Mouse (Mus musculus) liver, embryonic 11.5 days (tissue): ENCODE measurements around the gene Hcn2. TPM values are rescaled to one million over a fixed set of nuclear protein-coding genes. Genes with fewer than 3 reads are reported as not detected.

ENCODE experiments used
- ATAC-seq: fragments of 200-750 bp; cut with Nextera tagmentation; replicated peaks from 2 replicates; pipeline ENCODE4 v1.8.0; 2017; ENCODE audit warnings: moderate number of reproducible peaks, mild to moderate bottlenecking, moderate TSS enrichment, moderate library complexity; ENCODE audit not compliant: low FRiP score
- DNase-seq: peaks from one replicate; pipeline ENCODE4 v3.0.0-alpha.2; 2017; ENCODE audit warnings: low spot score
- H3K27ac ChIP-seq: fragments of 300-500 bp; sonication (generic); 2 replicates; pipeline ENCODE4 v1.5.1; 2014; ENCODE audit warnings: mild to moderate bottlenecking, low read depth, low read length, control low read depth
- H3K27me3 ChIP-seq: fragments of 300-500 bp; sonication (generic); replicated peaks from 2 replicates; pipeline ENCODE4 v1.6.1; 2014; ENCODE audit warnings: low read length, mixed read lengths; ENCODE audit not compliant: control insufficient read depth, insufficient read depth
- H3K36me3 ChIP-seq: fragments of 300-500 bp; sonication (generic); 2 replicates; pipeline ENCODE4 v1.6.1; 2014; ENCODE audit warnings: mild to moderate bottlenecking, low read length, moderate library complexity, mixed read lengths; ENCODE audit not compliant: control insufficient read depth, insufficient read depth
- H3K4me1 ChIP-seq: fragments of 300-500 bp; sonication (generic); replicated peaks from 2 replicates; pipeline ENCODE4 v1.6.1; 2014; ENCODE audit warnings: low read length, mixed read lengths; ENCODE audit not compliant: control insufficient read depth, insufficient read depth
- H3K4me2 ChIP-seq: fragments of 300-500 bp; sonication (generic); 2 replicates; pipeline ENCODE4 v1.6.1; 2014; ENCODE audit warnings: mild to moderate bottlenecking, control low read depth, moderate library complexity
- H3K4me3 ChIP-seq: fragments of 300-500 bp; sonication (generic); 2 replicates; pipeline ENCODE4 v1.5.1; 2014; ENCODE audit warnings: low read depth, low read length, control low read depth
- H3K9ac ChIP-seq: fragments of 300-500 bp; sonication (generic); 2 replicates; pipeline ENCODE4 v1.6.1; 2014; ENCODE audit warnings: low read depth, low read length, control low read depth
- H3K9me3 ChIP-seq: fragments of 300-500 bp; sonication (generic); 2 replicates; pipeline ENCODE4 v1.6.1; 2016; ENCODE audit warnings: low read length, inconsistent platforms, mixed read lengths; ENCODE audit not compliant: control insufficient read depth
- WGBS: fragments of 180-500 bp; shearing (Covaris S2); extraction: QIAGEN DNeasy Blood & Tissue Kit; methylation state at CpG from one replicate; pipeline ENCODE4 v1.1.7; 2014; 5-methylcytosine and 5-hydroxymethylcytosine counted together
- polyA plus RNA-seq: library from polyadenylated mRNA; unstranded; fragments of >200 nt; fragmentation: Nextera tagmentation; extraction: Ambion mirVana; gene quantifications from 2 replicates; pipeline ENCODE4 v1.2.1, GENCODE M21; 2014

The Hcn2 gene
- polyA plus RNA-seq, 1 experiment from 2014 or later, result not detected

GRCm38 (mm10) chr10:79709307-79709706, 7.1 kb upstream of the Hcn2 start:
- H3K4me1 ChIP-seq, result peaks cover 52% of the 10 kb centered on the region
- H3K9ac ChIP-seq, result no peak overlapping the region
- no peaks in the 10 kb centered on the region; the same call in 1 of the 2 replicates for H3K27me3 ChIP-seq
- H3K27ac ChIP-seq, result 0 out of 2 replicates have a peak overlapping the region, but pooled peaks have one; percentile 16
- ATAC-seq, result no peak
- peaks cover 48% of the 10 kb centered on the region for H3K36me3 ChIP-seq
- 36% methylated on average over 7 of the region's 7 CpGs for WGBS
- no peak overlapping the region for H3K4me2 ChIP-seq
- no peak overlapping the region for H3K4me3 ChIP-seq
- H3K9me3 ChIP-seq, result no peaks in the 10 kb centered on the region
- DNase-seq, result no peak

- no peak overlapping the region for H3K9ac ChIP-seq
- DNase-seq (no peak), ATAC-seq (peak; percentile 23)
- H3K4me3 ChIP-seq, result no peak overlapping the region
- no peak overlapping the region; the same call in 1 of the 2 replicates for H3K4me2 ChIP-seq
- peaks cover 26% of the 10 kb centered on the region for H3K27me3 ChIP-seq
- WGBS, result 86% methylated on average over 1 of the region's 1 CpGs
- H3K9me3 ChIP-seq, result no peaks in the 10 kb centered on the region
- peaks cover 41% of the 10 kb centered on the region for H3K36me3 ChIP-seq
- no peak overlapping the region for H3K27ac ChIP-seq
- H3K4me1 ChIP-seq, result peaks cover 33% of the 10 kb centered on the region
Measured at GRCm38 (mm10) chr10:79712029-79712428, 4.4 kb upstream of the Hcn2 start.

GRCm38 (mm10) chr10:79712499-79713126, 3.8 kb upstream of the Hcn2 start:
- Histone ChIP-seq H3K27ac (peak overlapping the region; percentile 60), H3K36me3 (peaks cover 35% of the 10 kb centered on the region), H3K4me2 (peak overlapping the region; percentile 32), H3K9ac (peak overlapping the region; percentile 11; the same call in 1 of the 2 replicates), H3K4me3 (no peak overlapping the region), H3K27me3 (peaks cover 32% of the 10 kb centered on the region), H3K4me1 (peaks cover 30% of the 10 kb centered on the region), H3K9me3 (no peaks in the 10 kb centered on the region)
- ATAC-seq (peak; percentile 90), DNase-seq (peak; percentile 83)
- 21% methylated on average over 4 of the region's 6 CpGs for WGBS

GRCm38 (mm10) chr10:79713163-79713562, 3.3 kb upstream of the Hcn2 start:
- WGBS, result 42% methylated on average over 1 of the region's 1 CpGs
- Histone ChIP-seq H3K27me3 (peaks cover 37% of the 10 kb centered on the region), H3K4me3 (no peak overlapping the region), H3K9ac (peak overlapping the region; percentile 11; the same call in 1 of the 2 replicates), H3K4me2 (peak overlapping the region; percentile 32), H3K27ac (peak overlapping the region; percentile 60), H3K9me3 (no peaks in the 10 kb centered on the region), H3K4me1 (peaks cover 28% of the 10 kb centered on the region), H3K36me3 (peaks cover 34% of the 10 kb centered on the region)
- DNase-seq, result no peak
- ATAC-seq, result no peak

- Histone ChIP-seq H3K27me3 (peaks cover 50% of the 10 kb centered on the region), H3K4me2 (no peak overlapping the region), H3K9me3 (no peaks in the 10 kb centered on the region), H3K4me1 (peaks cover 14% of the 10 kb centered on the region), H3K27ac (no peak overlapping the region), H3K4me3 (no peak overlapping the region), H3K9ac (no peak overlapping the region), H3K36me3 (peaks cover 21% of the 10 kb centered on the region)
- ATAC-seq (no peak), DNase-seq (no peak)
- 61% methylated on average over 4 of the region's 4 CpGs for WGBS
Measured at GRCm38 (mm10) chr10:79714996-79715395, 1.4 kb upstream of the Hcn2 start.

- Histone ChIP-seq H3K27ac (no peak overlapping the region), H3K4me1 (peaks cover 14% of the 10 kb centered on the region), H3K4me2 (peak overlapping the region; percentile 91), H3K9me3 (no peaks in the 10 kb centered on the region), H3K4me3 (peak overlapping the region; percentile 67), H3K36me3 (0 out of 2 replicates have a peak, but pooled peaks cover 2% of the 10 kb centered on the region), H3K27me3 (peaks cover 54% of the 10 kb centered on the region), H3K9ac (0 out of 2 replicates have a peak overlapping the region, but pooled peaks have one; percentile 25)
- DNase-seq, result no peak
- WGBS, result 1% methylated on average over 44 of the region's 44 CpGs
- no peak for ATAC-seq
Measured at GRCm38 (mm10) chr10:79716988-79717355, 538 bp downstream of the Hcn2 start.

GRCm38 (mm10) chr10:79717640-79718357, 1.4 kb downstream of the Hcn2 start:
- no peak overlapping the region for H3K27ac ChIP-seq
- peak; percentile 78 for DNase-seq
- peaks cover 7% of the 10 kb centered on the region for H3K4me1 ChIP-seq
- peak overlapping the region; percentile 91 for H3K4me2 ChIP-seq
- peaks cover 54% of the 10 kb centered on the region for H3K27me3 ChIP-seq
- H3K36me3 ChIP-seq, result no peaks in the 10 kb centered on the region
- no peak overlapping the region for H3K9ac ChIP-seq
- no peak; the same call in 1 of the 2 replicates for ATAC-seq
- 0 out of 2 replicates have a peak overlapping the region, but pooled peaks have one; percentile 67 for H3K4me3 ChIP-seq
- no peaks in the 10 kb centered on the region for H3K9me3 ChIP-seq
- 7% methylated on average over 43 of the region's 43 CpGs for WGBS

- Histone ChIP-seq H3K9me3 (no peaks in the 10 kb centered on the region), H3K9ac (no peak overlapping the region), H3K27me3 (peaks cover 37% of the 10 kb centered on the region), H3K36me3 (no peaks in the 10 kb centered on the region), H3K4me2 (no peak overlapping the region), H3K27ac (no peak overlapping the region), H3K4me3 (no peak overlapping the region), H3K4me1 (peaks cover 4% of the 10 kb centered on the region; the same call in 1 of the 2 replicates)
- ATAC-seq (no peak), DNase-seq (no peak)
- 65% methylated on average over 5 of the region's 5 CpGs for WGBS
Measured at GRCm38 (mm10) chr10:79721089-79721488, 4.7 kb downstream of the Hcn2 start.
